Mouse (Mus musculus) midbrain, embryonic 16.5 days (tissue): Measurements from ENCODE around the gene Actn2. TPM values are rescaled to one million over a fixed set of nuclear protein-coding genes. Genes with fewer than 3 reads are reported as not detected.

ENCODE experiments used
- ATAC-seq: fragments of 200-750 bp; cut with Nextera tagmentation; 2 replicates; pipeline ENCODE4 v1.8.0; 2017; ENCODE audit warnings: moderate TSS enrichment
- H3K27ac ChIP-seq: fragments of 300-500 bp; sonication (generic); 2 replicates; pipeline ENCODE4 v1.5.1; 2014; ENCODE audit warnings: mild to moderate bottlenecking, low read length, mixed read lengths
- H3K27me3 ChIP-seq: fragments of 300-500 bp; sonication (generic); 2 replicates; pipeline ENCODE4 v1.6.1; 2014; ENCODE audit warnings: low read depth, low read length, mixed read lengths; ENCODE audit not compliant: control insufficient read depth, insufficient read depth
- H3K36me3 ChIP-seq: fragments of 300-500 bp; sonication (generic); 2 replicates; pipeline ENCODE4 v1.6.1; 2014; ENCODE audit warnings: mild to moderate bottlenecking, low read length, moderate library complexity, mixed read lengths; ENCODE audit not compliant: control insufficient read depth, insufficient read depth
- H3K4me1 ChIP-seq: fragments of 300-500 bp; sonication (generic); 2 replicates; pipeline ENCODE4 v1.6.1; 2014; ENCODE audit warnings: mild to moderate bottlenecking, low read length, mixed read lengths; ENCODE audit not compliant: control insufficient read depth, insufficient read depth
- H3K4me2 ChIP-seq: fragments of 300-500 bp; sonication (generic); 2 replicates; pipeline ENCODE4 v1.6.1; 2014; ENCODE audit warnings: mild to moderate bottlenecking, low read length, mixed read lengths
- H3K4me3 ChIP-seq: fragments of 300-500 bp; sonication (generic); 2 replicates; pipeline ENCODE4 v1.5.1; 2014; ENCODE audit warnings: low read depth, mild to moderate bottlenecking, low read length, moderate library complexity, mixed read lengths
- H3K9ac ChIP-seq: fragments of 300-500 bp; sonication (generic); 2 replicates; pipeline ENCODE4 v1.6.1; 2014; ENCODE audit warnings: low read depth, low read length, mixed read lengths
- H3K9me3 ChIP-seq: fragments of 300-500 bp; sonication (generic); replicated peaks from 2 replicates; pipeline ENCODE4 v1.6.1; 2014; ENCODE audit warnings: mild to moderate bottlenecking, low read length, mixed read lengths; ENCODE audit not compliant: control insufficient read depth, poor library complexity, severe bottlenecking
- WGBS: fragments of 180-500 bp; shearing (Covaris S2); extraction: QIAGEN DNeasy Blood & Tissue Kit; methylation state at CpG from one replicate; pipeline ENCODE4 v1.1.7; 2014; 5-methylcytosine and 5-hydroxymethylcytosine counted together
- polyA plus RNA-seq: library from polyadenylated mRNA; unstranded; fragments of >200 nt; fragmentation: Nextera tagmentation; extraction: Ambion mirVana; gene quantifications from 2 replicates; pipeline ENCODE4 v1.2.1, GENCODE M21; 2015

Gene Actn2
- polyA plus RNA-seq, 1 experiment from 2014 or later: 3.3 TPM

DNA sequence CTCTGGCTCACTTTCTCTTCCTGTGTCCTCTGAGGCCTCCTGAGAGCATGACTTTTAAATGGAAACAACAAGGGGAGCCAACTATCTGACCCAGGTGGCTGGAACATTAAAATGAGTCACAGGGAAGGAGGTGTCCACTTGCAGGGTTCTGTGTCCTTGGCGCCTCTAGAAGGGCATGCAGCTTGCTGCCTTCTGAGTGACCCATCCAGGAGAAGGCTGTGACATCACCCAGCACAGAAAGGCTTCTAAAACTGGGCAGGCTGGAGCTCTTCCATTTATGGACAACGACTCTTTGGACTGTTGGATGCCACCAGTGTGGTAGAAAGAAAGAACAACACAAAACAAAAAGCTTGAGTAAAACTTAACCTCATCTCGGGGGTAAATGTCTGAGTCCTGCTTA, 56.7 kb downstream of the Actn2 start:
- Histone ChIP-seq H3K4me1 (no peaks in the 10 kb centered on the region), H3K4me3 (no peak overlapping the region), H3K9me3 (no peaks in the 10 kb centered on the region), H3K27me3 (no peaks in the 10 kb centered on the region), H3K27ac (no peak overlapping the region), H3K4me2 (no peak overlapping the region), H3K36me3 (no peaks in the 10 kb centered on the region), H3K9ac (no peak overlapping the region)
- ATAC-seq: no peak
- WGBS: 88% methylated on average over 3 of the region's 3 CpGs

DNA sequence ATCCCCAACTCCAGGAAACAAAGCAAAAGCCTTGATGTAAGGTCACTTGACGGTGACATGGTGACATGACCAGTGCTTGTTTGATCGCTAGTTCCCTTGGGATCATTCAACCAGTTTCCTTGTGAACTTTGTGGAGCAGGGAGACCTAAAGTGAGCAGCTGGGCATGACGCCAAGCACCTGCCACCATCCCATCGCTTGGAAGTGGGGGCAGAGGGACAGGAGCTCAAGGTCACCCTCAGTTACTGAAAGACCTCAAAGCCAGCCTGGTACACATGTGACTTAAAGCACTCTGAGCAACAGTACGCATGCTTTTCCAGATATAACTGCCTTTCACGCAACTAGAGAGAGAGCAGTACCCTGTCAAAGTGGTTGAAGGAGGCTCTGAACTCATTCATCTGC, 65.8 kb downstream of the Actn2 start:
- no peak for ATAC-seq

GRCm38 (mm10) chr13:12274220-12274619, 66.3 kb downstream of the Actn2 start:
- Histone ChIP-seq H3K4me3 (no peak overlapping the region), H3K9me3 (no peaks in the 10 kb centered on the region), H3K27me3 (no peaks in the 10 kb centered on the region), H3K27ac (no peak overlapping the region), H3K4me2 (no peak overlapping the region), H3K9ac (no peak overlapping the region), H3K36me3 (no peaks in the 10 kb centered on the region), H3K4me1 (no peaks in the 10 kb centered on the region)
- no peak for ATAC-seq
- 86% methylated on average over 4 of the region's 4 CpGs for WGBS

More for the DNA sequence above, 65.8 kb downstream of the Actn2 start:
- no peak overlapping the region for H3K27ac ChIP-seq
- no peaks in the 10 kb centered on the region for H3K36me3 ChIP-seq
- H3K9me3 ChIP-seq: no peaks in the 10 kb centered on the region
- H3K27me3 ChIP-seq: no peaks in the 10 kb centered on the region
- 78% methylated on average over 6 of the region's 6 CpGs for WGBS
- no peak overlapping the region for H3K4me3 ChIP-seq
- H3K9ac ChIP-seq: no peak overlapping the region
- H3K4me1 ChIP-seq: no peaks in the 10 kb centered on the region
- no peak overlapping the region for H3K4me2 ChIP-seq

- Histone ChIP-seq H3K4me1 (no peaks in the 10 kb centered on the region), H3K4me3 (no peak overlapping the region), H3K27me3 (no peaks in the 10 kb centered on the region), H3K9me3 (no peaks in the 10 kb centered on the region), H3K36me3 (no peaks in the 10 kb centered on the region), H3K4me2 (no peak overlapping the region), H3K27ac (no peak overlapping the region), H3K9ac (no peak overlapping the region)
- WGBS: 53% methylated on average over 3 of the region's 3 CpGs
- ATAC-seq: no peak
Observed at GRCm38 (mm10) chr13:12272953-12273352, 67.6 kb downstream of the Actn2 start.

DNA sequence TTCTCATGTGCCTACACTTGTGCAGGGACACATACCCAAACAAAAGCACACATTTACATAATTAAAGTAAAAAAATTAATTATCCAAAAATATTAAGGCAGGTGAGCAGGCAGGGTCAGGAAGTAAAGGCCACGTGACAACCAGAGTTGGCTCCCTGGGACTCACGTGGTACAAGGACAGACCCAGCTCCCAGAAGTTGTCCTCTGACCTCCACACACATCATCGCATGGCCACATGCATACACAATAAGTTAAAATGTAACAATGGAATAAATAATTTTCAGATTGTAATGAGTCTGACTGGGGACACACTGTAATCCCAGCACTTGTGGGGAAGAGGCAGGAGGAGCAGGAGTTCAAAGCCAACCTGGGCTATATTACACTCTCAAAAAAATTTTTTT, 72.6 kb downstream of the Actn2 start:
- Histone ChIP-seq H3K9ac (no peak overlapping the region), H3K27ac (no peak overlapping the region), H3K4me1 (no peaks in the 10 kb centered on the region), H3K36me3 (no peaks in the 10 kb centered on the region), H3K4me3 (no peak overlapping the region), H3K4me2 (no peak overlapping the region), H3K9me3 (no peaks in the 10 kb centered on the region), H3K27me3 (no peaks in the 10 kb centered on the region)
- no peak for ATAC-seq
- 97% methylated on average over 3 of the region's 3 CpGs for whole genome bisulfite sequencing

DNA sequence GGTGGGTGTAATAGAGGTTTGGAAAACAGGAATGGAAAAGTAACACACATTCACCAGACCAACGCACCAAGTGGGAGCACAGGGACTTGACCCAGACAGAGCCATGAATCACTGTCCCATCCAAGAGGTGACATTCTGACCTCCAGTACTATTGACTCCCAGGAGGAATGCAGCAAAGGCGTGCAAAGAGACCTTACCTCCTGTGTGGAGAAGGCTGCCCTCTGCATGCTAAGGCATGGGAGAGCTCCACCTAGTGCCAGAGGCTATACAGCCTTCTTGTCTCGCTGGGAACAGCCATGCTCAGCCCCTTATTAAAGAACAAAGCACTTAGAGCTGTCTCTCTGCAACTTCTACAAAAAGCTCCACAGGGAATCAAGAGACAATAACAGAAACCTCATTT, 73.5 kb downstream of the Actn2 start:
- Histone ChIP-seq H3K9me3 (no peaks in the 10 kb centered on the region), H3K36me3 (no peaks in the 10 kb centered on the region), H3K9ac (no peak overlapping the region), H3K27ac (no peak overlapping the region), H3K27me3 (no peaks in the 10 kb centered on the region), H3K4me3 (no peak overlapping the region), H3K4me1 (no peaks in the 10 kb centered on the region), H3K4me2 (no peak overlapping the region)
- 65% methylated on average over 3 of the region's 3 CpGs for WGBS
- ATAC-seq: no peak

DNA sequence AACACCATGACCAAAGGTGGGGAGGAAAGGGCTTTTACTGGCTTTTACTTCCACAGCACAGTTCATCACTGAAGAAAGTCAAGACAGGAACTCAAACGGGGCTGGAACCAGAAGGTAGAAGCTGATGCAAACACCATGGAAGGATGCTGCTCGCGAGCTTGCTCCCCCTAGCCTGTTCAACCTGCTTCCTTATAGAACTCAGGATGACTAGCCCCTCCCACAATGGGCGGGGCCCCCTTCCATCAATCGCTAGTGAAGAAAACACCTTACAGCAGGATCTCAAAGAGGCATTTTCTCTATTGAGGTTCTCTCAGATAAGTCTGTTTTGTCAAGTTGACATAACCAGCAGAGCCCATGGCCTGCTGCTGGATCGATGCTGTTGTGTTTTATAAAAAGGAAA, 76.6 kb downstream of the Actn2 start:
- H3K9me3 ChIP-seq: no peaks in the 10 kb centered on the region
- WGBS: 79% methylated on average over 6 of the region's 6 CpGs
- no peak overlapping the region for H3K4me3 ChIP-seq
- no peaks in the 10 kb centered on the region for H3K4me1 ChIP-seq
- no peaks in the 10 kb centered on the region for H3K27me3 ChIP-seq
- no peak overlapping the region for H3K27ac ChIP-seq
- H3K36me3 ChIP-seq: no peaks in the 10 kb centered on the region
- no peak for ATAC-seq
- H3K9ac ChIP-seq: no peak overlapping the region
- no peak overlapping the region for H3K4me2 ChIP-seq

DNA sequence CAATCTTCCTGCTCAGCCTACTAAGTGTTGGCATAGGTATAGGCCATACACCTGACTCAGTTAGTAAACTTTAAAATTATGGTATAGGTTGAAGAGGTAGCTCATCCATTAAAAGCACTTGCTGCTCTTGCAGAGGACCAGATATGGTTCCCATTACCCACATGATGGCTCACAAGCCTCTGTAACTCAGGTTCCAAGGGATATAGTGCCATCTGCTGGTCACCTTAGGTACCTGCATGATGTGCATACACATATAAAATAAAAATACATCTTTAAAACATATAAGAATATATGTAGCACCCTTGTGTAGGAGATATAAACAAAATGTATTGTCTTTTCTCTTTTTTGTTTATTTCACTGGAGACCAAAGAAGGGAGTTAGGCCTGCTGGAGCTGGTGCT, 79.1 kb downstream of the Actn2 start:
- no peaks in the 10 kb centered on the region for H3K9me3 ChIP-seq
- H3K4me1 ChIP-seq: peaks cover 9% of the 10 kb centered on the region; the same call in 1 of the 2 replicates
- no peak overlapping the region for H3K9ac ChIP-seq

GRCm38 (mm10) chr13:12257391-12258380, 82.9 kb downstream of the Actn2 start, which contains the start of gene Mtr:
Mtr (minus strand) TSS chr13:12258113.
- H3K36me3 ChIP-seq: no peaks in the 10 kb centered on the region
- peak; percentile 100 for ATAC-seq
- peak within 1 kb of the TSS; percentile 70 for H3K4me2 ChIP-seq
- peak within 1 kb of the TSS; percentile 85 for H3K27ac ChIP-seq
- WGBS: under 1% methylated on average over 69 of the region's 69 CpGs
- H3K9me3 ChIP-seq: no peaks in the 10 kb centered on the region
- H3K4me3 ChIP-seq: peak within 1 kb of the TSS; percentile 59
- H3K9ac ChIP-seq: peak within 1 kb of the TSS; percentile 75
- no peaks in the 10 kb centered on the region for H3K27me3 ChIP-seq
- H3K4me1 ChIP-seq: peaks cover 12% of the 10 kb centered on the region; the same call in 1 of the 2 replicates

More for the DNA sequence above, 79.1 kb downstream of the Actn2 start:
- H3K4me3 ChIP-seq: no peak overlapping the region
- ATAC-seq: no peak
- no peak overlapping the region for H3K4me2 ChIP-seq
- no peak overlapping the region for H3K27ac ChIP-seq
- no peaks in the 10 kb centered on the region for H3K36me3 ChIP-seq
- no peaks in the 10 kb centered on the region for H3K27me3 ChIP-seq
